Mouse (Mus musculus) layer of hippocampus, adult 11-12 months (tissue): ENCODE data around the gene Arf3.

Experiments used
- DNase-seq: peaks from one replicate; pipeline ENCODE4 v3.0.0; 2022; ENCODE audit warnings: low spot score

Arf3 gene

GRCm38 (mm10) chr15:98722191-98722590, 40.8 kb downstream of the Arf3 start:
- DNase-seq = no peak

- no peak for DNase-seq
These were observed 45.7 kb downstream of the Arf3 start for GRCm38 (mm10) chr15:98717301-98717700.

- DNase-seq = no peak
These were observed 48.8 kb downstream of the Arf3 start for GRCm38 (mm10) chr15:98714230-98714652.

DNA sequence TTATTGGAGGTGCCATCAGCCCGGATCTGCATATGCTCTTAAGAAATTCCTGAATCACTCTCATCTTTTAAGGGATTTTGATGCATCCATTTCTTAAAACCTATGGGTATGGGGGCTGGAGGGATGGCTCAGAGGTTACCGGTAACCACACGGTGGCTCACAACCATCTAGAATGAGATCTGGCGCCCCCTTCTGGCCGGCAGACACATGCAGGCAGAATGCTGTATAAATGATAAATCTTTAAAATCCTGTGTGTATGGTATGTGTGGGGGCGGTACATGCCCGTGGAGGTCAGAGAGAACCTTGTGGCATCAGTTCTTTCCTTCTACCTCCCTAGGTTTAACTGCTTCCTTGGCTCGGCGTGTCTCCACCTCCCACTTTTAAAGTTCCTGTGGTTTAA, 52.6 kb downstream of the Arf3 start:
- peak; percentile 65 for DNase-seq

DNA sequence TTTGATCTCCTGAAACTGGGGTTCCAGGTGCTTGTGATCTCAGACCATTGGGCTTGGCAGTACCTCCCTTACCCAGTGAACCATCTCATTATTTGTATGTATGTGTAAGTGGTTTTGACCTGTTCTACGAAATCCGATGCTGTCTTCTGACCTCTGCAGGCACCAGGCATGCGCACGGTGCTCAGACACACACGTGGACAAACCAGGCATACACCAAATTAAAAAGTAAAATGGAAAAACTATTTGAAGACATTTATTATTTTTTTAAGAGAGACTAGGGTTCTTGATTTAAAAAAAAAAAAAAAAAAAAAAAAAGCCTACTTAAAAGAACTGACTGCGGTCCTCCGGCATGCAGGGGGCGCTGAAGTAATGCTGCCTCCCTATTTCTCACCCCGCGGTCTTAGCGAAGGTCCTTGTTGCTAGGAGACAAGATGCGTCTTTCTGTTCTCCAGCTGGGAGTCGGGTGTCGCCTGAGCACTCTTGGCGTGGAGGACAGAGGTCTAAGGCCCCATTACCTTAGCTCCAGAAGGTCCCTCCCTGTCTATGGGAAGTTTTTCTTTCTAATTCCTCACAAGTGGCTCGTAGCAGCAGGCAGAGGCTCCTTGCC, 55.1 kb downstream of the Arf3 start, which contains the start of gene Ccdc65:
Ccdc65 (plus strand) TSS at position 442 of the 607 bp plus-strand sequence.
- DNase-seq = peak; percentile 93

GRCm38 (mm10) chr15:98704312-98704711, 58.7 kb downstream of the Arf3 start:
- DNase-seq = no peak

GRCm38 (mm10) chr15:98699190-98700105, 63.6 kb downstream of the Arf3 start:
- DNase-seq = peak; percentile 91

- no peak for DNase-seq
These were observed 66.8 kb downstream of the Arf3 start for GRCm38 (mm10) chr15:98696216-98696615.

DNA sequence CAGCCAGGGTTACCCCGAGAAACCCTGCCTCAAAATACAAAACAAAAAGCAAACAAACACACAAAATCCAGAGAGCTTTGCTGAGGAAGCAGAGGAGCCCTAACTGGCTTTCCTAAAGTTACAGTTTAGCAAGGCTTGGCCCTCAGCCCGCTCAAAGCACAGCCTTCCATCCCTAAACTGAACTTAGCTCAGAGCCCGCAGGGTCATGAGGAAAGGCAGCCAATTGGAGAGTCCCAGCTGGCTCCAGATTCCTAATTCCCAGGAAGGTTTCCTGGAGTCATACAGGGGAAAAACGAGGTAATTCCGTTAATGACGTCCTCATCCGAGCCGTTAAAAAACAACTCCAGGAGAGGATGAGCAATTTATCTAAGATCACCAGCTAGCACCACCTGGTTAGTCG, 67.3 kb downstream of the Arf3 start:
- DNase-seq = no peak

DNA sequence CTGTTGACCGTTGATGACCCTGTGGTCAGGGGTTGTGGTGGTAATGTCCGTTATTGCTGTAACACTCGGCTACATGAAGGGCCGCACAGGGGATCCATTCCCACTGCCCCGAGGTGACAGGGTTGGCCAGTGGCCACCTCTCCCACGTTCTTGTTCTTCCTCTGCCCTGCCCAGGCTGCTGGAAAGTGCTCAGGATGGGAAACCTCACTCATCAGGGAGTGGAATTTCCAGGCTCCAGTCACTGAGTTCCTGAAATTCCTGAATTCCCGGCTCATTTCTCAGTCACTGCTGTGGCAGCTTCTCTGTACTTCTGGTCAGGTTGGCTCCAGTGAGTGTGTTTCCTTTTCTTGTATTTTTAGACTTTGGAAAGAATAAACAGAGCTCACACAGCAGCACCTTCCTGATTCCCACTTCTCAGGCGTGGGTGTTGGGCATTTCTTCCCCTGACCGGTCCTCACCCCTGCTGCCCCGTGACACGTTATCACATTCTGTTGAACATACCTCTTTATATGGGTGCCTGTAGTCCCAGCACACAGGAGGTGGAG, 70.8 kb downstream of the Arf3 start:
- no peak for DNase-seq

DNA sequence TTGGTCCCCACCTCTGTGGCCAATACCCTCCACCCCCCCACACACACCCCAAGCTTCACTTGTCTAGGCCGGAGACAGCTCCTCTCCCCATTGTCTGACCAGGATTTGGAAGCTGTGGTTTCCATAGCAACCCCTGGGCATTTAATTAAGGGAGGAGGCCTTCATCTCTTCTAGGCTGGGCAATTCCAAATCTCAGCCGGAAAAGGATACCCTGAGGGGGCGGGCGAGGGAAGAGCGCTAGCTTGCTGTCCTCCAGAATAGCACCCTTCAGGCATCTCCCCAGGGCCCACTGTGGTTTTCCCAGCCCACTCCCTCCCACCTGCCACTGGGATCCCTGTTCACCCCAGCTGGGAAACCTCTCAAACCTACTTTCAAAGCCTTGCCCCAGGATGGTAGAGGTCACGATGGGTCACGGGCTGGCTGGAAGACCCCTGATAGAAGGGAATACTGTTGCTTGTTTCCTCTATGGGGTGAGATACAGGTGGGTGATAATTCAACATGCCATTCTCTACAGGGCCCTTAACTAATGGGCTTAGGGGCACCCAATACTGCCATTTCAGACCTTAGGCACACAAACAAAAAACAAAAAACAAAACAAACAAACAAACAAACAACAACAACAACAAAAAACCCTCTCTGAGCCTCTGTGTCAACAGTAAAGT, 71.4 kb downstream of the Arf3 start:
- no peak for DNase-seq

- no peak for DNase-seq
These were observed 73.3 kb downstream of the Arf3 start for GRCm38 (mm10) chr15:98689682-98690081.
